Mouse (Mus musculus) splenic B cell, adult 2 months (primary cell): ENCODE data around the gene Rhbdf2.

Experiments used
- DNase-seq: peaks from one replicate; pipeline ENCODE4 v3.0.0-alpha.2; 2011; ENCODE audit warnings: low read depth, low spot score
- H3K27me3 ChIP-seq: 2 replicates; pipeline ENCODE4 v1.6.1; 2012; ENCODE audit warnings: mild to moderate bottlenecking, low read length, moderate library complexity, mixed read lengths; ENCODE audit not compliant: control insufficient read depth, poor library complexity, insufficient read depth, severe bottlenecking
- H3K36me3 ChIP-seq: 2 replicates; pipeline ENCODE4 v1.6.1; 2012; ENCODE audit warnings: mild to moderate bottlenecking, low read length, moderate library complexity, mixed read lengths; ENCODE audit not compliant: control insufficient read depth, poor library complexity, insufficient read depth, severe bottlenecking

The Rhbdf2 gene

GRCm38 (mm10) chr11:116607717-116608116 is 19.1 kb downstream of the Rhbdf2 start:
- peaks cover 13% of the 10 kb centered on the region for H3K36me3 ChIP-seq
- DNase-seq, result peak; percentile 67
- H3K27me3 ChIP-seq, result no peaks in the 10 kb centered on the region

GRCm38 (mm10) chr11:116604097-116604496 is 22.7 kb downstream of the Rhbdf2 start:
- no peaks in the 10 kb centered on the region for H3K27me3 ChIP-seq
- peaks cover 22% of the 10 kb centered on the region for H3K36me3 ChIP-seq
- DNase-seq, result no peak

GRCm38 (mm10) chr11:116603339-116603738 is 23.5 kb downstream of the Rhbdf2 start:
- H3K36me3 ChIP-seq, result peaks cover 23% of the 10 kb centered on the region
- DNase-seq, result peak; percentile 74
- H3K27me3 ChIP-seq, result no peaks in the 10 kb centered on the region

GRCm38 (mm10) chr11:116602043-116602442 is 24.8 kb downstream of the Rhbdf2 start:
- no peaks in the 10 kb centered on the region for H3K27me3 ChIP-seq
- peaks cover 29% of the 10 kb centered on the region for H3K36me3 ChIP-seq
- DNase-seq, result no peak

GRCm38 (mm10) chr11:116601166-116601565 is 25.7 kb downstream of the Rhbdf2 start:
- Histone ChIP-seq H3K36me3 (peaks cover 33% of the 10 kb centered on the region), H3K27me3 (no peaks in the 10 kb centered on the region)
- no peak for DNase-seq

GRCm38 (mm10) chr11:116599230-116599629 is 27.6 kb downstream of the Rhbdf2 start:
- Histone ChIP-seq H3K36me3 (peaks cover 28% of the 10 kb centered on the region), H3K27me3 (no peaks in the 10 kb centered on the region)
- DNase-seq, result no peak

GRCm38 (mm10) chr11:116598193-116598592 is 28.6 kb downstream of the Rhbdf2 start:
- Histone ChIP-seq H3K27me3 (no peaks in the 10 kb centered on the region), H3K36me3 (peaks cover 26% of the 10 kb centered on the region)
- no peak for DNase-seq

- no peak for DNase-seq
- Histone ChIP-seq H3K36me3 (peaks cover 21% of the 10 kb centered on the region), H3K27me3 (no peaks in the 10 kb centered on the region)
These were observed 30.1 kb downstream of the Rhbdf2 start for GRCm38 (mm10) chr11:116596766-116597165.

GRCm38 (mm10) chr11:116593345-116593744 is 33.5 kb downstream of the Rhbdf2 start:
- H3K36me3 ChIP-seq, result peaks cover 10% of the 10 kb centered on the region; the same call in 1 of the 2 replicates
- no peak for DNase-seq
- H3K27me3 ChIP-seq, result no peaks in the 10 kb centered on the region

GRCm38 (mm10) chr11:116592428-116592827 is 34.4 kb downstream of the Rhbdf2 start:
- DNase-seq, result peak; percentile 94
- Histone ChIP-seq H3K27me3 (no peaks in the 10 kb centered on the region), H3K36me3 (peaks cover 7% of the 10 kb centered on the region; the same call in 1 of the 2 replicates)

GRCm38 (mm10) chr11:116591621-116592020 is 35.2 kb downstream of the Rhbdf2 start:
- DNase-seq, result no peak
- Histone ChIP-seq H3K36me3 (no peaks in the 10 kb centered on the region; the same call in 1 of the 2 replicates), H3K27me3 (no peaks in the 10 kb centered on the region)

GRCm38 (mm10) chr11:116589574-116589973 is 37.2 kb downstream of the Rhbdf2 start:
- no peaks in the 10 kb centered on the region for H3K27me3 ChIP-seq
- H3K36me3 ChIP-seq, result no peaks in the 10 kb centered on the region
- DNase-seq, result peak; percentile 42

- no peak for DNase-seq
- Histone ChIP-seq H3K36me3 (no peaks in the 10 kb centered on the region), H3K27me3 (no peaks in the 10 kb centered on the region)
These were observed 37.7 kb downstream of the Rhbdf2 start for GRCm38 (mm10) chr11:116589020-116589531.

GRCm38 (mm10) chr11:116586801-116587631 is 39.8 kb downstream of the Rhbdf2 start:
- no peaks in the 10 kb centered on the region for H3K27me3 ChIP-seq
- no peaks in the 10 kb centered on the region for H3K36me3 ChIP-seq
- DNase-seq, result peak; percentile 86

GRCm38 (mm10) chr11:116586310-116586709 is 40.5 kb downstream of the Rhbdf2 start, which contains the start of gene Aanat:
TSS of gene Aanat (plus strand) at chr11:116586432.
- no peak for DNase-seq
- H3K36me3 ChIP-seq, result no peaks in the 10 kb centered on the region
- H3K27me3 ChIP-seq, result no peaks in the 10 kb centered on the region
